Mouse (Mus musculus): ENCODE measurements around the gene Gpr137. TPM values are rescaled to one million over a fixed set of nuclear protein-coding genes. Genes with fewer than 3 reads are reported as not detected.

The Gpr137 gene
- polyA plus RNA-seq, 1 experiment from 2014 or later: 25.2 TPM

DNA sequence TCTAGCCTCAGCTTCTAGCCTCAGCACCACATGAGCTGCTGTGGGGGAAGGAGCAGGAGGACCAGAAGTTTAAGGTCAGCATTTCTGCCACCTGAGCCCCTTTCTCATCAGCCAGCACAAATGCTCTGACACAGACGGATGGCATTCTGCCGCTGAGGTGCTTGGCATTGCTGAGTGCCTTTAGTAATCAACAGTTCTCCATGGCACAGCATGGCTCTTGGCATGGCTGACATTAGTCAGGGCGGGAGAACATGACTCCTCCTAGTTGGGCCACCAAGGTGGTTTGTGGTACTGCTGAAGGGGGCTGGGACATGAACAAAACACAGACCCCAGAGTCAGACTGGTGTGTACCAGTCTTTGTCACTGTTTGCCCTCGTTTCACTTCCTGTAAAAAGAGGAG is 5.9 kb upstream of the Gpr137 start:
- no peak for ATAC-seq (ENCODE audit: low read depth)
- no peak overlapping the region for H3K9ac ChIP-seq (ENCODE audit: low read length)
- H3K27ac ChIP-seq (ENCODE audit: low read length): no peak overlapping the region
- WGBS: 78% methylated on average over 4 of the region's 4 CpGs
- H3K4me1 ChIP-seq (replicated peaks; ENCODE audit: control insufficient read depth, insufficient read depth, low read length): peaks cover 18% of the 10 kb centered on the region
- H3K36me3 ChIP-seq (ENCODE audit: control insufficient read depth, insufficient read depth, low read length): no peaks in the 10 kb centered on the region
- no peak overlapping the region for H3K4me3 ChIP-seq (ENCODE audit: low read length)
- no peak overlapping the region for H3K4me2 ChIP-seq (ENCODE audit: low read depth, low read length)
- H3K9me3 ChIP-seq (ENCODE audit: control insufficient read depth, low read length): no peaks in the 10 kb centered on the region
- no peaks in the 10 kb centered on the region for H3K27me3 ChIP-seq (ENCODE audit: control insufficient read depth, insufficient read depth, low read depth, low read length)

DNA sequence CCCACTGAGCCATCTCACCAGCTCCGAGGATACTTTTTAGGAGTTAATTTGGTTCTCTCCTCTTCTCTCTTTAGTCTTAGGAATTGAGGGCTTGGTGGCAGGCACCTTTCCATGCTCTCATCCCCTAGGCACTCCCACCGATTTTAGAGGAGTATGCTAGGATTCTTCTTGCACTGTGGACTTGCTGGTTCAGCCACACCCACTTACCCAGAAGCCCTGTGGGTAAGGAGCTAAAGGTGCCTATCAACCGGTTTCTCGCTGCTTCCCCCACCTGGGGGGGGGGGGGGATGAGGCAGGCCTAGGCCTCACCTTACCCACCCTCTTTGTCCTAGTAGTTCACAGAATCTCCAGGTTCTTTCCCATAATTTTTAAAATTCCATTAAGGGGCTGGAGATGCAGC is 5.5 kb upstream of the Gpr137 start:
- Histone ChIP-seq H3K9ac (ENCODE audit: low read length) (no peak overlapping the region), H3K9me3 (ENCODE audit: control insufficient read depth, low read length) (no peaks in the 10 kb centered on the region), H3K36me3 (ENCODE audit: control insufficient read depth, insufficient read depth, low read length) (no peaks in the 10 kb centered on the region), H3K4me2 (ENCODE audit: low read depth, low read length) (no peak overlapping the region), H3K4me3 (ENCODE audit: low read length) (no peak overlapping the region), H3K27ac (ENCODE audit: low read length) (no peak overlapping the region), H3K27me3 (ENCODE audit: control insufficient read depth, insufficient read depth, low read depth, low read length) (no peaks in the 10 kb centered on the region), H3K4me1 (replicated peaks; ENCODE audit: control insufficient read depth, insufficient read depth, low read length) (peaks cover 18% of the 10 kb centered on the region)
- no peak for ATAC-seq (ENCODE audit: low read depth)
- 51% methylated on average over 4 of the region's 4 CpGs for WGBS

DNA sequence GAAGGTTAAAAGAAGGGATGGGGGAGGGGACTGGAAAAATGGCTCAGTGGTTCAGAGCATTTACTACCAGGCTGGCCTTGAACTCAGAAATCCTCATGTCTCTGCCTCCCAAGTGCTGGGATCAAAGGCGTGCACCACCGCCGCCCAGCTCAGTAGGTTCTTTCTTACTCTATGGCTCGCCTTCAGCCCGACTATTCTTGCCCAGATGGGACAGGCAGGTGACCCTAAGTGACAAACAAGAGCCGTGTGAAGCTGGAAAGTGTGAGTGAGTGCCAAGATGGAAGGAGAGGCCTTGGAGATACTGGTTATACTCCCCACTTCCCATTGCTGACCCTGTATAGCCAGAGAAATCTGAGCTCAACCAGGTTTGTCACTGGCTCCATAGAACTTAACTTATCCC is 1.4 kb upstream of the Gpr137 start:
- H3K27me3 ChIP-seq (ENCODE audit: control insufficient read depth, insufficient read depth, low read depth, low read length): no peaks in the 10 kb centered on the region
- H3K9me3 ChIP-seq (ENCODE audit: control insufficient read depth, low read length): no peaks in the 10 kb centered on the region
- no peak overlapping the region for H3K4me2 ChIP-seq (ENCODE audit: low read depth, low read length)
- no peak overlapping the region for H3K9ac ChIP-seq (ENCODE audit: low read length)
- H3K36me3 ChIP-seq (ENCODE audit: control insufficient read depth, insufficient read depth, low read length): no peaks in the 10 kb centered on the region
- no peak overlapping the region for H3K4me3 ChIP-seq (ENCODE audit: low read length)
- H3K27ac ChIP-seq (ENCODE audit: low read length): no peak overlapping the region
- no peak for ATAC-seq (ENCODE audit: low read depth)
- WGBS: 94% methylated on average over 6 of the region's 6 CpGs
- peaks cover 14% of the 10 kb centered on the region for H3K4me1 ChIP-seq (replicated peaks; ENCODE audit: control insufficient read depth, insufficient read depth, low read length)

DNA sequence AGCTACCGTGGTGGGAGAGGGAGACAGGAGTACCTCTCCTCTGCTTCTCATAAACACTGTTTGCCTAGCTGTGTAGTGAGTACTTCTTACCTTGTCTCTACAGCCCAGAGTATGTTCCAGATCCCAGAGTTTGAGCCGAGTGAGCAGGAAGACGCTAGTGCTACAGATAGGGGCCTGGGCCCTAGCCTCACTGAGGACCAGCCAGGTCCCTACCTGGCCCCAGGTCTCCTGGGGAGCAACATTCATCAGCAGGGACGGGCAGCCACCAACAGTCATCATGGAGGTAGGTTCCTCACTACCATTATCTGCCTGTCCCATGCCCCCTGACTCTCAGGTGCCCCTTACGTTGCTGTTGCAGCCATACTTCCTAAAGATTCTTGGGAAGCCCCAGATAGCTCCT is 484 bp upstream of the Gpr137 start:
- ATAC-seq (ENCODE audit: low read depth): no peak; the same call in 1 of the 2 replicates
- H3K36me3 ChIP-seq (ENCODE audit: control insufficient read depth, insufficient read depth, low read length): no peaks in the 10 kb centered on the region
- H3K4me1 ChIP-seq (replicated peaks; ENCODE audit: control insufficient read depth, insufficient read depth, low read length): peaks cover 14% of the 10 kb centered on the region
- H3K27me3 ChIP-seq (ENCODE audit: control insufficient read depth, insufficient read depth, low read depth, low read length): no peaks in the 10 kb centered on the region
- H3K4me2 ChIP-seq (ENCODE audit: low read depth, low read length): peak overlapping the region; percentile 99
- H3K9me3 ChIP-seq (ENCODE audit: control insufficient read depth, low read length): no peaks in the 10 kb centered on the region
- peak overlapping the region; percentile 98 for H3K27ac ChIP-seq (ENCODE audit: low read length)
- peak overlapping the region; percentile 98 for H3K9ac ChIP-seq (ENCODE audit: low read length)
- peak overlapping the region; percentile 95 for H3K4me3 ChIP-seq (ENCODE audit: low read length)
- 29% methylated on average over 5 of the region's 5 CpGs for WGBS

DNA sequence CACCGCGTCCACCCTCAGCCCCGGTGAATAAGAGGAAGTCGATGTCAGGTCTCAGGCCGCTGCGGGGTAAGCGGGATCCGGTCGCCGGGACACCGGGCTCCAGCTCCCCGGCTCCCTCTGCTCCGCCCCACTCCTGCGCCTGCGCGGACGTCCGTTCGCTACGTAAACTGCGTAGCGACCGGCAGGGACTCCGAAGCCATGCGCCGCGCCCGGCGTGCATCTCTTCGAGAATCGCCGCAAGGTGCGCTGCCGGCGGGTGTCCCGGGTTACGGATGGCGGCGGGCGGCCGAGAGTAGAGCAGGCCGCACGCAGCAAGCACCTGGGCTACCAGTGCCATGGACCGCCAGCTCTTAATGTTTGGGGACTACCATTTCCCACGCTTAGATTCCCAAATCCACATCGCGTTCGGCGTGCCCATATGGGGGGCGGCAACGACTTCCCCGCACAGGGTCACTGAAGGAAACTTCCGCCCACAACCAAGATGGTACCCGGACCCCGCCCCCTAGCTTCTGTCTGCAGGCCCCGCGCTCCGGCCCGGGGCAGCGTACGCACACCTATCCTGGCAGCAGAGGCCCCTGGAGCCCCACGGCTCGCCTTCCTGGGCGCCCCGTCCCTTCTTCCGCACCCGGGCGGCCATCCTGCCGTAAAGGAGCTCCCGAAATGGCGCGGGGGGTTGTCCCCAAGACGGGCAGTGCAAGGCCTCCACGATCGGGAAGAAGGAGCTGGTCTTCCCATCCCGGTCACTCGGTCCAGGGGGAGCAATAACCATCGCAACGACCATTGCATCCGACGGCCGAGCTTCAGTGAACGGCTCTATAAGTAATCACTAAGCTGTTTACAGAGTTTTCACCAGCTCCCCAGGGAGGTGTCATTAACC is 670 bp downstream of the Gpr137 start, which contains the start of gene Bad:
Gene Bad, plus strand, starts transcription at position 490 of the 877 bp plus-strand sequence.
- Histone ChIP-seq H3K4me1 (replicated peaks; ENCODE audit: control insufficient read depth, insufficient read depth, low read length) (peaks cover 14% of the 10 kb centered on the region), H3K36me3 (ENCODE audit: control insufficient read depth, insufficient read depth, low read length) (no peaks in the 10 kb centered on the region), H3K9me3 (ENCODE audit: control insufficient read depth, low read length) (no peaks in the 10 kb centered on the region), H3K4me2 (ENCODE audit: low read depth, low read length) (peak within 1 kb of the TSS; percentile 99), H3K27ac (ENCODE audit: low read length) (peak within 1 kb of the TSS; percentile 98), H3K27me3 (ENCODE audit: control insufficient read depth, insufficient read depth, low read depth, low read length) (no peaks in the 10 kb centered on the region), H3K9ac (ENCODE audit: low read length) (peak within 1 kb of the TSS; percentile 98), H3K4me3 (ENCODE audit: low read length) (peak within 1 kb of the TSS; percentile 95)
- under 1% methylated on average over 83 of the region's 83 CpGs for whole genome bisulfite sequencing
- peak; percentile 88 for ATAC-seq (ENCODE audit: low read depth)

DNA sequence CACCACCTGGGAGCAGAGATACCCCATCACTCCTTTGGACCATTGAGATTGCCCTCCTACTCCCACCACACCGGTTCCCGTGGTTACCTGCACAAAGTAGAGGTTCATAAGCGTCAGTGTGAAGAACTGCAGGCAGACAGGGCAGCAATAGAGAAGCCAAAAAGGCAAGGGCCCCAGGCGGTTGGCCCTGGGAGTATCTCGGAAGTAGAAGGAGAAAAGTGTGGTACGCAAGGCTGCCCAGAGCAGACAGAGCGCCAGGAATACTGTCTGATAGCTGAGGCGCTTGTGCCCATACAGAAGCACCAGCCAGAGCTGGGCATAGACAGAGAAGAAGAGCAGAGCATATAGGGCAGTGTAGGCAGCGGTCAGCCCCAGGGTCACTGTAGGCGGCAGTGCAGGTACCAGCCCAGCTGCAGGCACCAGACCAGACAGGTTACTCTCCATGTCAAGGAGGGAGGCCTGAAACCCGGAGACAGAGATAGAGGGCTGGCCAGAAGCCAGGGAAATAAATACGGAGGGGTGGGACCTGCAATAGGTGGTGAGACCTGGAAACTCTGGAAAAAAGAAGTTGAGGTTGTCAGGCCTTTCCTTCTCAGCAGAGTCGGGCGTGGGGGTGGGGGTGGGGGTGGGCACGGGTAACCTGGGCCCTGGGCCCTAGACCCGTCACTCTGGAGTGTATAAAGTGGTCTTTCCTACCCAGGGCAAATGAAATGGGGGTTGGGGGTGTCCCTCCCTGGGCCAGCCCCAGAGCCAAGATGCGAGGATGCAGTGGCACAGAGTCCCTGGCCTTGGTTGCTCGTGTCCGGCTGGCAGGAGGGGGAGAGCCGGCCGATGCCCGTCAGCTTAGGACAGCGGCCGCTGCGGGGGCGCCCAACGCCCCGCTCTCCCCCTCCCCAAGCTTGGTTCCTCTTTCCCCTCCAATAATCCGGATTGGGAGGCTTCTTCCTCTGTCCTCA is 1.6 kb downstream of the Gpr137 start:
- Histone ChIP-seq H3K27me3 (ENCODE audit: control insufficient read depth, insufficient read depth, low read depth, low read length) (peaks cover 8% of the 10 kb centered on the region), H3K4me1 (replicated peaks; ENCODE audit: control insufficient read depth, insufficient read depth, low read length) (peaks cover 14% of the 10 kb centered on the region), H3K4me2 (ENCODE audit: low read depth, low read length) (peak overlapping the region; percentile 99), H3K4me3 (ENCODE audit: low read length) (peak overlapping the region; percentile 95), H3K36me3 (ENCODE audit: control insufficient read depth, insufficient read depth, low read length) (no peaks in the 10 kb centered on the region), H3K9me3 (ENCODE audit: control insufficient read depth, low read length) (no peaks in the 10 kb centered on the region), H3K27ac (ENCODE audit: low read length) (peak overlapping the region; percentile 59), H3K9ac (ENCODE audit: low read length) (peak overlapping the region; percentile 98)
- ATAC-seq (ENCODE audit: low read depth): peak; percentile 2; the same call in 1 of the 2 replicates
- 19% methylated on average over 24 of the region's 29 CpGs for WGBS

DNA sequence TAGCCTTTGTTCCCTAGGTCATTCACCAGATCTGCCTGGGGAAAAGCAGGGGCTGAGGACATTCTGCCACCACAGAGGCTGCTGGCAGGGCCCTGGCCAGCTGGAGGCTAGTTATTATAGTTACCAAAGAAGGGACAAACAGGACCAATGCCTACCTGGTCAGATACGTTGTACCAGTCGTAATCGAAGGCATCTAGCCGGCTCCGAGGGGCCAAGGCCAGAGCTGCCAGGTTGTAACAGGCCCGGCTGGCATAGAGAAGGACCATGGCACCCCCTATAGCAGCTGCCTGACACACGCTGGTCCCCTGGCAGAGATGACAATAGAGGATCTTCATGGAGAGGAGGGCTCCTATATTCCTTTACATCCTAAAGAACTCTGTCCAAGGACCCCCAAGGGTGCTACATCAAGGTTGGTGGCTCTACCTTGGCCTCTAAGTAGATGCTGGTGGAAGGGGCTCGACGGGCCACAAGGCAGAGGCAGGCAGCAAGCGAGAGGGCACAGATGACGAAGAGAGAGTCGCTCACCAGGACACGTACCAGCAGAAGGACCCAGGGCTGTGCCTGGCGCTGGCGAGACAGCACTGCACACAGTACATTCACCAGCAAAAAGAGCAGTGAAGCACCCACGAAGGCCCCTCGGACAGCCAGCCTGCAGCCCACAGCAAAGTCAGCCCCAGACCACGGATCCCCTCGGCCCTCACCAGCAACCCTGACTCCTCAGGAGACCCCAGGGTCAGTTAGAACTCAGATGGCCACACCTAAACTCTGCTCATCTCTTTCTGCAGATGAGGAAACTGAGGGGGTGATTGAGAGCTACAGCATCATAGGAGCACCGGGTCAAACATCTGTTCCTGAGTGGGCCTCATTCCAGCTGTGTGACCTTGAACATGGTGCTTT is 2.9 kb downstream of the Gpr137 start:
- Histone ChIP-seq H3K4me2 (ENCODE audit: low read depth, low read length) (no peak overlapping the region), H3K27me3 (ENCODE audit: control insufficient read depth, insufficient read depth, low read depth, low read length) (peaks cover 18% of the 10 kb centered on the region), H3K4me1 (replicated peaks; ENCODE audit: control insufficient read depth, insufficient read depth, low read length) (peaks cover 14% of the 10 kb centered on the region), H3K4me3 (ENCODE audit: low read length) (no peak overlapping the region), H3K36me3 (ENCODE audit: control insufficient read depth, insufficient read depth, low read length) (no peaks in the 10 kb centered on the region), H3K9me3 (ENCODE audit: control insufficient read depth, low read length) (no peaks in the 10 kb centered on the region), H3K9ac (ENCODE audit: low read length) (peak overlapping the region; percentile 23; the same call in 1 of the 2 replicates), H3K27ac (ENCODE audit: low read length) (no peak overlapping the region)
- 86% methylated on average over 20 of the region's 20 CpGs for whole genome bisulfite sequencing
- ATAC-seq (ENCODE audit: low read depth): no peak

DNA sequence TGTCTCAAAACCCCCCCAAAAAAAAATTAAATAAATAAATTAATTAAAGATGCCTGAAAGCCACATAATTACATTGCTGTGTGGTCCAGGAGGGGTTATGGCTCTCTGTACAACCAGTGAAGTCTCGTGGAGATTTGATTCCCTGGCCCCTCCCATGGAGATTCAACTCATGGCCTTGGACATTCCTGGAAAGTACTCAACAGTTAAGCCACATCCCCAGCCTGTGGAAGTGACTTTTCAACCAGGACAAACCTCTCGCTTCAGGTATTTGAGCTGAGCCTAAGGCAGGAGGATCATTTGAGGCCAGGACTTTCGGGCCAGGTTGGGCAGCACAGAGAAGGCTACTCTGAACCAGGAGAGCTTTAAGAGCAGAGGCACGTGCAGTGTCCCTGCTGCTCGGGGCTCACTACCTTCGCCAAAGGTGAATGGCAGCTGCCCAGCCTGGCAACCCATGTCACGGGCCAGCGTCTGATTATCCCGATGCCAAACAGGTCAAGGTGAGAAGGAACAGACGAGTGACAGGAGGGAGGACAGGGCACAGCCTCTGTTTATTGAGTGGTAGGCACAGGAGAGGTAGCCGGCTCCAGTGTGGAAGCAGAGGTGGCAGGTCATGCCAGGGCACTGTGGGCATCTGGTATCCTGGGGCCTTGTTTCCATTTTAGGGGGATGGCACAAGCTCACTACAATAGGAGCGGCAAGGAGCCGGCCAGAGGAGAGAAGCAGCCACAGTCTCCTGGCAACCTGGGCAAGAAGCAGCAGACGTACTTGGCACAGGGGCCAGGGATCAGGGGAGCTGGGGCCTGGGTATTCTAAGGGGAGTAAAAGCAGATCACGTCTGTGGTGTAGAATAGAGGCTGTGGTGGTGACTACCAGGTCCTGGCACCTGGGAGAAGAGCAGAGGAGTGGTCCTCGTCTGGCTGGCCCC is 4.5 kb downstream of the Gpr137 start:
- no peaks in the 10 kb centered on the region for H3K36me3 ChIP-seq (ENCODE audit: control insufficient read depth, insufficient read depth, low read length)
- no peak overlapping the region for H3K4me3 ChIP-seq (ENCODE audit: low read length)
- ATAC-seq (ENCODE audit: low read depth): no peak
- H3K27ac ChIP-seq (ENCODE audit: low read length): no peak overlapping the region
- H3K4me1 ChIP-seq (replicated peaks; ENCODE audit: control insufficient read depth, insufficient read depth, low read length): peaks cover 22% of the 10 kb centered on the region
- H3K4me2 ChIP-seq (ENCODE audit: low read depth, low read length): no peak overlapping the region
- H3K27me3 ChIP-seq (ENCODE audit: control insufficient read depth, insufficient read depth, low read depth, low read length): peaks cover 34% of the 10 kb centered on the region
- no peaks in the 10 kb centered on the region for H3K9me3 ChIP-seq (ENCODE audit: control insufficient read depth, low read length)
- no peak overlapping the region for H3K9ac ChIP-seq (ENCODE audit: low read length)
- 74% methylated on average over 16 of the region's 16 CpGs for WGBS

Measured in lung, embryonic 16.5 days (tissue).